ENCODE assay signal across 8 mouse cellular contexts in the genomic region with DNA sequence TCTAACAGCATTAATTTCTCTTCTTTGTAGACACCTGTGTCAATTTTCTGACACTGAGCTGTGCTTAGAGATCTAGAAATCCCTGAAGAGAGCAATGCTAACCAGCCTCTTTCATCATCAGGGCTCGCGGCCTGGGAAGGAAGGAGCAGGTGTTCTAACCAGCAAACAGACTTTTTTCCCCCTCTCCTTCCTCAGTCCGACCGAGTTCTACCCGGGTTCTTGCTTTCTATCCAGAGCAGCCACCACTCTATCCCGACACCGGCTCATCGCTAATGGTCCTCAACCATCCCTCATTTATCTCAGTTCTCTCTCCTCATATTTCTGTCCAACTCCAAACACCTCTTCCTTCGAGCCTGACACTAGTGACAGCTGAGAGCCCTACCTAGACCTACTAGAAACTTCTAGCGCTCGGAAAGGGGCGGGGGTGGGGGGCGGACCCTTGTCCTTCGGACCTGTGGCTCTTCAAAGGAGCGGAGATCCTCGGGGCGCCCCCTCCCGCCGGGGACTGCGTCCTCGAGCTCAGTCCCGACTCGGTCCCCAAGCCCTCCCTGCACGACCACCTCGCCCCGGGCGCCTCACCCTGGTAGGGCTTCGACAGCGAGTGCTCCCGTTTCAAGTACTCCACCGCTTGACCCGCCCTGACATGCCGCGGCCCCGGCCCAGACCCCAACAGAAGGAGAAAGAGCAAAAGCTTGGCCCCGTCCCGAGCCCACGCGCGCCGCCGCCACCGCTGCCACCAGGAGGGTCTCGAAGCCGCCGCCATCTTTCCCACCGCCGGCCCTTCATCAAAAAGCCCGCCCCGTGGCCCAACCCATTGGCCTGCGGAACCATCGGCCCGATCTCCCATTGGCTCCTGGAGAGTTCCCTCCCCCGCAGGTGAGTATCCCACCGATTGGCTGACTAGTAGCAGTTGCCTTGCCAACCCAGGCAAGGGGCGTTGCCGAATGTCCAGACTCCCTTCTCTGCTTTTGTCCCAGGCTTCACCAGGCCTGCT. TPM values are rescaled to one million over a fixed set of nuclear protein-coding genes. Genes with fewer than 3 reads are reported as not detected.
DNase-seq lines count a peak whose midpoint lies in the region; ATAC-seq and TF ChIP-seq lines count a peak whose summit lies in the region.

A gene (minus strand): TSS at position 801 of the 994 bp plus-strand sequence.

- under 1% methylated on average over 32 of the region's 57 CpGs for WGBS in embryonic facial prominence, embryonic 14.5 days
- WGBS in heart, adult 2 months, result under 1% methylated on average over 57 of the region's 57 CpGs
- WGBS in limb, embryonic 13.5 days, result under 1% methylated on average over 57 of the region's 57 CpGs
- WGBS in midbrain, embryonic 16.5 days, result 2% methylated on average over 57 of the region's 57 CpGs

- H3K9ac ChIP-seq in embryonic facial prominence, embryonic 14.5 days (ENCODE audit: low read depth, low read length), result peak within 1 kb of the TSS; percentile 86
- H3K9ac ChIP-seq in heart, adult 2 months (ENCODE audit: low read depth, low read length), result peak within 1 kb of the TSS; percentile 89
- peak within 1 kb of the TSS; percentile 77 for H3K9ac ChIP-seq in limb, embryonic 13.5 days
- peak within 1 kb of the TSS; percentile 82 for H3K9ac ChIP-seq in midbrain, embryonic 16.5 days (ENCODE audit: low read depth, low read length)

- intact Hi-C loops in heart, adult 2 months (cut with DNase I), result loop anchor here (1.0 to 5.0 kb wide), 2 partner anchors 27 to 48 kb away; a partner anchor contains a TSS

- TF ChIP-seq POLR2A in heart, adult 2 months (IDR thresholded peaks at IDR 0.05; ENCODE audit: insufficient read depth, low read depth, low read length), result 0 out of 2 replicates have a peak, but pooled peaks have one; percentile 48

- peak within 1 kb of the TSS; percentile 74 for H3K4me2 ChIP-seq in embryonic facial prominence, embryonic 14.5 days (ENCODE audit: low read depth, low read length)
- H3K4me2 ChIP-seq in limb, embryonic 13.5 days (replicated peaks), result peak within 1 kb of the TSS; percentile 80
- H3K4me2 ChIP-seq in midbrain, embryonic 16.5 days (ENCODE audit: low read length), result peak within 1 kb of the TSS; percentile 74

- peak; percentile 99 for DNase-seq in 3T3-L1 (ENCODE audit: low read depth, low spot score)
- DNase-seq in adrenal gland, postnatal 4 days (ENCODE audit: low spot score in 2 of 2), result peak; percentile 90 to 96
- peak; percentile 99 for DNase-seq in embryonic facial prominence, embryonic 14.5 days (ENCODE audit: low spot score)
- peak; percentile 92 to 96 for DNase-seq in heart, adult 2 months
- DNase-seq in kidney, adult 8-10 months, result peak; percentile 97 to 98
- DNase-seq in spleen, postnatal 10 days (ENCODE audit: low spot score in 2 of 2), result peak; percentile 88 to 97

- no peaks in the 10 kb centered on the region for H3K79me2 ChIP-seq in heart, adult 2 months (replicated peaks; ENCODE audit: control insufficient read depth, insufficient read depth, low read length)

- H3K4me1 ChIP-seq in embryonic facial prominence, embryonic 14.5 days (ENCODE audit: control insufficient read depth, insufficient read depth, low read length), result 0 out of 2 replicates have a peak, but pooled peaks cover 5% of the 10 kb centered on the region
- peaks cover 4% of the 10 kb centered on the region for H3K4me1 ChIP-seq in heart, adult 2 months (ENCODE audit: control insufficient read depth, insufficient read depth, low read length)
- H3K4me1 ChIP-seq in limb, embryonic 13.5 days, result peaks cover 10% of the 10 kb centered on the region
- H3K4me1 ChIP-seq in midbrain, embryonic 16.5 days (ENCODE audit: control insufficient read depth, insufficient read depth, low read length), result peaks cover 12% of the 10 kb centered on the region

- no peaks in the 10 kb centered on the region for H3K9me3 ChIP-seq in embryonic facial prominence, embryonic 14.5 days (ENCODE audit: control insufficient read depth, low read length)
- H3K9me3 ChIP-seq in limb, embryonic 13.5 days, result no peaks in the 10 kb centered on the region
- no peaks in the 10 kb centered on the region for H3K9me3 ChIP-seq in midbrain, embryonic 16.5 days (replicated peaks; ENCODE audit: control insufficient read depth, low read length, poor library complexity, severe bottlenecking)

- peak; percentile 34 for TF ChIP-seq CTCF in heart, adult 2 months (IDR thresholded peaks at IDR 0.05)

- no peak for TF ChIP-seq EP300 in heart, adult 2 months (IDR thresholded peaks at IDR 0.05; ENCODE audit: insufficient read depth, low read depth, low read length)

- H3K27me3 ChIP-seq in embryonic facial prominence, embryonic 14.5 days (replicated peaks; ENCODE audit: control insufficient read depth, insufficient read depth, low read length), result no peaks in the 10 kb centered on the region
- H3K27me3 ChIP-seq in heart, adult 2 months (ENCODE audit: control insufficient read depth, insufficient read depth, low read length), result no peaks in the 10 kb centered on the region
- no peaks in the 10 kb centered on the region for H3K27me3 ChIP-seq in limb, embryonic 13.5 days
- no peaks in the 10 kb centered on the region for H3K27me3 ChIP-seq in midbrain, embryonic 16.5 days (ENCODE audit: control insufficient read depth, insufficient read depth, low read depth, low read length)

- peak within 1 kb of the TSS; percentile 91 for H3K4me3 ChIP-seq in embryonic facial prominence, embryonic 14.5 days (ENCODE audit: low read depth, low read length)
- H3K4me3 ChIP-seq in heart, adult 2 months, result peak within 1 kb of the TSS; percentile 76
- H3K4me3 ChIP-seq in limb, embryonic 13.5 days, result peak within 1 kb of the TSS; percentile 79
- H3K4me3 ChIP-seq in midbrain, embryonic 16.5 days (ENCODE audit: low read depth, low read length), result peak within 1 kb of the TSS; percentile 85

- ATAC-seq in embryonic facial prominence, embryonic 14.5 days (ENCODE audit: low read depth), result peak; percentile 99
- ATAC-seq in limb, embryonic 13.5 days (ENCODE audit: low FRiP score, low read depth), result peak; percentile 100
- ATAC-seq in midbrain, embryonic 16.5 days, result peak; percentile 100

- H3K36me3 ChIP-seq in embryonic facial prominence, embryonic 14.5 days (ENCODE audit: control insufficient read depth, insufficient read depth, low read length), result peaks cover 17% of the 10 kb centered on the region; the same call in 1 of the 2 replicates
- H3K36me3 ChIP-seq in heart, adult 2 months (ENCODE audit: control insufficient read depth, insufficient read depth, low read length), result no peaks in the 10 kb centered on the region
- peaks cover 24% of the 10 kb centered on the region for H3K36me3 ChIP-seq in limb, embryonic 13.5 days
- peaks cover 5% of the 10 kb centered on the region; the same call in 1 of the 2 replicates for H3K36me3 ChIP-seq in midbrain, embryonic 16.5 days (ENCODE audit: control insufficient read depth, insufficient read depth, low read length)

- H3K27ac ChIP-seq in embryonic facial prominence, embryonic 14.5 days (replicated peaks; ENCODE audit: low read depth, low read length), result peak within 1 kb of the TSS; percentile 71
- peak within 1 kb of the TSS; percentile 64 for H3K27ac ChIP-seq in heart, adult 2 months
- H3K27ac ChIP-seq in limb, embryonic 13.5 days, result peak within 1 kb of the TSS; percentile 39; the same call in 1 of the 2 replicates
- H3K27ac ChIP-seq in midbrain, embryonic 16.5 days (ENCODE audit: low read length), result peak within 1 kb of the TSS; percentile 81

RNA-seq across cellular contexts. Expression of the gene that starts here (rescaled TPM):
- 10 to 100 TPM; 25.3 to 31.2 TPM for total RNA-seq in adrenal gland, postnatal 4 days (2021)
- 31.7 and 33.3 TPM in 2 replicates for polyA plus RNA-seq in embryonic facial prominence, embryonic 14.5 days (2014; fragmentation: Nextera tagmentation; extraction: Ambion mirVana)
- total RNA-seq in heart, adult 2 months (2021), result 10 to 100 TPM; 26.3 to 26.5 TPM
- 16.8 and 25.7 TPM in 2 replicates for polyA plus RNA-seq in heart, adult 2 months (2012; rRNA removed)
- polyA plus RNA-seq in limb, embryonic 13.5 days (2015; fragmentation: Nextera tagmentation; extraction: Ambion mirVana), result 53.2 and 56.8 TPM in 2 replicates
- 65.7 and 73.0 TPM in 2 replicates for polyA plus RNA-seq in midbrain, embryonic 16.5 days (2015; fragmentation: Nextera tagmentation; extraction: Ambion mirVana)

Comparison
In these comparisons a context has a peak if more than half of its experiments do, and no peak if none do; other contexts are left out.
1. Peak in every context shown above with its lines: DNase-seq, ATAC-seq, H3K4me3 ChIP-seq and H3K27ac ChIP-seq.